27 mouse cellular contexts compared by ENCODE assay signal in genomic region chr10:88620809-88621208, GRCm38 (mm10). TPM values are rescaled to one million over a fixed set of nuclear protein-coding genes. Genes with fewer than 3 reads are reported as not detected.
DNase-seq lines count a peak whose midpoint lies in the region; ATAC-seq and TF ChIP-seq lines count a peak whose summit lies in the region.
"Had no signal": no experiment of that assay in that cellular context is flagged by ENCODE, and none has a peak within 500 bp of the region (broad histone marks: within the 10 kb centered on the region; RNA-seq: fewer than 3 reads in every experiment).

No protein-coding gene starts in this region.

- no peaks in the 10 kb centered on the region for H3K27me3 ChIP-seq in kidney, postnatal 0 days (ENCODE audit: insufficient read depth, low read length)
- no peaks in the 10 kb centered on the region for H3K27me3 ChIP-seq in midbrain, embryonic 11.5 days (ENCODE audit: control insufficient read depth, insufficient read depth, low read length)
- no peaks in the 10 kb centered on the region for H3K27me3 ChIP-seq in midbrain, embryonic 14.5 days (ENCODE audit: control insufficient read depth, insufficient read depth, low read length)
- no peaks in the 10 kb centered on the region for H3K27me3 ChIP-seq in myocyte (ENCODE audit: control insufficient read depth, insufficient read depth, insufficient read length)
- H3K27me3 ChIP-seq: embryonic facial prominence, embryonic 15.5 days; midbrain, embryonic 12.5 days had no signal

- TF ChIP-seq CTCF in kidney, postnatal 0 days (IDR thresholded peaks at IDR 0.05; ENCODE audit: low read depth): peak; percentile 22; the same call in 1 of the 2 replicates

- intact Hi-C loops in gastrocnemius, postnatal 36 days (cut with DNase I): no loop called here

- WGBS in kidney, postnatal 0 days: 90% methylated on average over 3 of the region's 3 CpGs
- 92% methylated on average over 3 of the region's 3 CpGs for WGBS in midbrain, embryonic 11.5 days
- 94% methylated on average over 3 of the region's 3 CpGs for WGBS in midbrain, embryonic 14.5 days

- no peaks in the 10 kb centered on the region for H3K79me2 ChIP-seq in myocyte (ENCODE audit: control insufficient read depth, insufficient read depth)

- no peak overlapping the region for H3K27ac ChIP-seq in kidney, postnatal 0 days
- no peak overlapping the region for H3K27ac ChIP-seq in midbrain, embryonic 11.5 days (ENCODE audit: low read depth, low read length)
- no peak overlapping the region for H3K27ac ChIP-seq in midbrain, embryonic 14.5 days (replicated peaks; ENCODE audit: low read depth, low read length)
- H3K27ac ChIP-seq: embryonic facial prominence, embryonic 15.5 days; hindbrain, embryonic 10.5 days; hindbrain, postnatal 0 days; midbrain, embryonic 12.5 days had no signal

- H3K4me1 ChIP-seq in kidney, postnatal 0 days (replicated peaks; ENCODE audit: insufficient read depth, low read length): no peaks in the 10 kb centered on the region
- no peaks in the 10 kb centered on the region for H3K4me1 ChIP-seq in midbrain, embryonic 11.5 days (ENCODE audit: control insufficient read depth, insufficient read depth, low read length)
- H3K4me1 ChIP-seq in midbrain, embryonic 14.5 days (ENCODE audit: control insufficient read depth, insufficient read depth, low read length): no peaks in the 10 kb centered on the region
- H3K4me1 ChIP-seq: embryonic facial prominence, embryonic 15.5 days; hindbrain, embryonic 10.5 days; midbrain, embryonic 12.5 days had no signal

- ATAC-seq in kidney, postnatal 0 days (replicated peaks; ENCODE audit: low FRiP score, low read depth): no peak
- ATAC-seq in midbrain, embryonic 11.5 days (ENCODE audit: low FRiP score): no peak
- ATAC-seq in midbrain, embryonic 14.5 days (ENCODE audit: low FRiP score, low TSS enrichment): no peak
- ATAC-seq in frontal cortex, adult (ENCODE audit: low TSS enrichment): no peak
- ATAC-seq: forebrain, embryonic 14.5 days; hindbrain, postnatal 0 days had no signal

- H3K36me3 ChIP-seq in kidney, postnatal 0 days (ENCODE audit: insufficient read depth, low read length): no peaks in the 10 kb centered on the region
- H3K36me3 ChIP-seq in midbrain, embryonic 11.5 days (ENCODE audit: control insufficient read depth, insufficient read depth, low read length): no peaks in the 10 kb centered on the region
- H3K36me3 ChIP-seq in midbrain, embryonic 14.5 days (ENCODE audit: control insufficient read depth, insufficient read depth, low read length): no peaks in the 10 kb centered on the region
- no peaks in the 10 kb centered on the region for H3K36me3 ChIP-seq in myocyte (ENCODE audit: control insufficient read depth, insufficient read depth)
- H3K36me3 ChIP-seq: embryonic facial prominence, embryonic 15.5 days; heart, embryonic 12.5 days; hindbrain, embryonic 10.5 days; midbrain, embryonic 12.5 days had no signal

- H3K9me3 ChIP-seq in kidney, postnatal 0 days (replicated peaks; ENCODE audit: low read length): no peaks in the 10 kb centered on the region
- H3K9me3 ChIP-seq in midbrain, embryonic 11.5 days (ENCODE audit: control insufficient read depth, low read length): no peaks in the 10 kb centered on the region
- H3K9me3 ChIP-seq in midbrain, embryonic 14.5 days (ENCODE audit: control insufficient read depth, low read length): no peaks in the 10 kb centered on the region
- H3K9me3 ChIP-seq: embryonic facial prominence, embryonic 15.5 days; heart, embryonic 12.5 days; hindbrain, embryonic 10.5 days; midbrain, embryonic 12.5 days had no signal

- no peak for TF ChIP-seq POLR2A in myocyte (IDR thresholded peaks at IDR 0.05; ENCODE audit: insufficient read length, low read depth)

- no peak overlapping the region for H3K9ac ChIP-seq in kidney, postnatal 0 days (ENCODE audit: low read depth, low read length)
- no peak overlapping the region for H3K9ac ChIP-seq in midbrain, embryonic 11.5 days (ENCODE audit: low read length)
- no peak overlapping the region for H3K9ac ChIP-seq in midbrain, embryonic 14.5 days (replicated peaks; ENCODE audit: low read length)
- H3K9ac ChIP-seq: embryonic facial prominence, embryonic 15.5 days; heart, embryonic 12.5 days; midbrain, embryonic 12.5 days had no signal

- no peak overlapping the region for H3K4me3 ChIP-seq in kidney, postnatal 0 days (replicated peaks; ENCODE audit: low read depth, low read length)
- no peak overlapping the region for H3K4me3 ChIP-seq in midbrain, embryonic 11.5 days (ENCODE audit: low read depth, low read length)
- no peak overlapping the region for H3K4me3 ChIP-seq in midbrain, embryonic 14.5 days (replicated peaks; ENCODE audit: low read depth, low read length)
- no peak overlapping the region for H3K4me3 ChIP-seq in myocyte
- H3K4me3 ChIP-seq: embryonic facial prominence, embryonic 15.5 days; heart, embryonic 12.5 days; hindbrain, embryonic 10.5 days; midbrain, embryonic 12.5 days had no signal

- no peak overlapping the region for H3K4me2 ChIP-seq in kidney, postnatal 0 days (ENCODE audit: low read length)
- no peak overlapping the region for H3K4me2 ChIP-seq in midbrain, embryonic 11.5 days
- no peak overlapping the region for H3K4me2 ChIP-seq in midbrain, embryonic 14.5 days (ENCODE audit: low read length)
- no peak overlapping the region for H3K4me2 ChIP-seq in myocyte (ENCODE audit: low read depth)
- H3K4me2 ChIP-seq: embryonic facial prominence, embryonic 15.5 days; heart, embryonic 12.5 days; midbrain, embryonic 12.5 days had no signal

- no peak overlapping the region for H3ac ChIP-seq in myocyte (ENCODE audit: control insufficient read depth, insufficient read length)

- DNase-seq in kidney, postnatal 0 days (ENCODE audit: low spot score): no peak
- no peak for DNase-seq in kidney, postnatal 25 days
- DNase-seq in midbrain, embryonic 11.5 days (ENCODE audit: low spot score, missing footprints): peak; percentile 26
- no peak for DNase-seq in midbrain, embryonic 14.5 days
- peak; percentile 20 for DNase-seq in ES-CJ7 (ENCODE audit: low read depth, low spot score)
- DNase-seq in gastrocnemius, postnatal 36 days: no peak
- DNase-seq: adrenal gland, postnatal 25 days; cerebellum, adult 9-10 months; gastrocnemius, postnatal 25 days; heart, postnatal 10 days; kidney, adult 11 months; kidney, postnatal 10 days; layer of hippocampus, postnatal 36 days; lung, adult 2 months; right cerebral cortex, postnatal 14 days; thymus, postnatal 14 days had no signal

TF ChIP-seq in myocyte, 11 proteins besides CTCF, POLR2A, EP300 and RAD21:
- TF ChIP-seq CEBPB (IDR thresholded peaks at IDR 0.05; ENCODE audit: insufficient read depth, poor library complexity, severe bottlenecking): peak; percentile 83
- TF ChIP-seq MYOD1 (IDR thresholded peaks at IDR 0.05; ENCODE audit: control insufficient read depth in 1 of 3, insufficient read length in 2 of 3, low read depth in 2 of 3): no peak

RNA-seq across cellular contexts. Expression of gene Mybpc1, which starts 15.9 kb away (rescaled TPM):
- 1.2 and 1.5 TPM in 2 replicates for polyA plus RNA-seq in kidney, postnatal 0 days (2015; fragmentation: Nextera tagmentation; extraction: Ambion mirVana)
- 2.1 and 2.9 TPM in 2 replicates for polyA plus RNA-seq in midbrain, embryonic 11.5 days (2014; fragmentation: Nextera tagmentation; extraction: Ambion mirVana)
- polyA plus RNA-seq in midbrain, embryonic 14.5 days (2014; fragmentation: Nextera tagmentation; extraction: Ambion mirVana): 1.3 and 4.1 TPM in 2 replicates
- polyA plus RNA-seq in myocyte (2012; fragmentation: generic; extraction: Trizol): 21.9 TPM
- 1,000 to 10,000 TPM in 1 of 2 experiments, 100 to 1,000 TPM in 1; 775 to 1,264 TPM for total RNA-seq in gastrocnemius, postnatal 36 days (2021)
- total RNA-seq: common myeloid progenitor, adult 5-6 weeks; monocyte, adult 5-6 weeks had no signal
- polyA plus RNA-seq: liver, adult 2 months had no signal

Comparison
In these comparisons a context has a peak if more than half of its experiments do, and no peak if none do; other contexts are left out.
1. DNase-seq: peak in midbrain, embryonic 11.5 days (single experiment) and ES-CJ7 (single experiment); none in kidney, postnatal 0 days (single experiment), kidney, postnatal 25 days (0 of 2), midbrain, embryonic 14.5 days (single experiment) and gastrocnemius, postnatal 36 days (0 of 2).